Mouse (Mus musculus) adipocyte (in vitro differentiated cells): ENCODE data around the gene Drosha.
"Not testable (repeated sequence)": the region's sequence is repeated elsewhere in the genome, so short reads cannot be mapped to it uniquely, and the experiment has no call there.

Source experiments
- DNase-seq: peaks from one replicate; pipeline ENCODE4 v3.0.0-alpha.2; 2016; ENCODE audit warnings: low spot score

Gene Drosha

DNA sequence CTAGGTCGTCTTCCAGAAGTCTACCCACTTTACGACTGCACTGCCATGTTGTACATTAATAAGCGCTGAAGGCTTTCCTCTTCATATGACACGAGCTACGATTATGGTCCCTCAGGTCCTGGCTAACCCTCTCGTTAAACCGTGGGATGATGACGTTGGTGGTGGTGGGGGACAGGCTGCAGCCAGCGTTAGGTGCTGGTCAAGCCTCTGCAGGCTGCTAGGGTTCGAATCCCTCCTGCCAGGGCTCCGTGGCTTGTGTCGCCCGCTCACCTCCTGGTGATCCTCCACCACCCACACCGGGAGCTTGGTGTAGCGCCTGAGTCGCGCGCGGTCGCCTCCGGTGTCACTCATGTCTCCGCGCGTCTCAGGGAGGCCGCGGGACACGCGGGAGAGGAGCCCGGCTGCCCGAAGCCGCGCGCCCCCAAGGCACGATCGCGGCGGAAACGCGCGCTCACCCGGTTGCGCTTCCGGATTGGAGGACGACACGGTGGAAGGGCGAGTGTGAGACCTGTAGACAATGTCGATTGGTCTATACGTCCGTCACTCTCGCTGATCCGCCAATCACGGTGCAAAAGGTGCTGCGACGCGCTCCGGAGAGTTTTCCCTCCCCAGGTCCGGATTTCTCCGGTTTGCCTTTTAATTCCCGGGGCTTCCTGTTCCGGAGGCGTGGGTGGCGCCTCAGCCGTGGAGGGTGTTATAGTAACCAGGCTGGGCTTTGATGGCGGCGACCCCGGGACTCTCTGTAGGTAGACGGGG lies at the start of gene Drosha, which contains the start of gene 6030458C11Rik:
TSS of gene Drosha (plus strand) at position 619 of the 756 bp plus-strand sequence.
TSS of gene 6030458C11Rik (minus strand) at position 453 of the 756 bp plus-strand sequence.
- peak; percentile 100 for DNase-seq

DNA sequence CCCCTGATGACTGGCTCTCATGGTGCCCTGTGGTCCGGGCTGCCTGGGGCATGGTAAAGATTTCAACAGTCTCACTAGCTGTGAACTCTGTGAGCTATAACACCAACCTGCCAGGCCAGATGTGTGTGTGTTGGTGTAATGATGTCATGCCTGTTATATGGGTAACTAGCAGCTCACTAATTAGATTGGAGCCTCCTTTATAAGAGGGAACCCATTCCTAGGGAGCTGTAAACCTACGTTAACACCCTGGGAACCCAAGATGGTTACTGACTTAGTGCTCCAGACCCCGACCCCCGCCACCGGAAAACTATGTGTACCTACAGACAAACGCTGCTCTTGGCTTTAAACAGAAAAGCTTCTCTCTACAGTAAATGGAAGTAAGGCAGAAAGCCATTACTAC lies 43.3 kb upstream of the Drosha start:
- DNase-seq = no peak

- no peak for DNase-seq
These were observed 42.8 kb upstream of the Drosha start for GRCm38 (mm10) chr15:12781729-12782326.

DNA sequence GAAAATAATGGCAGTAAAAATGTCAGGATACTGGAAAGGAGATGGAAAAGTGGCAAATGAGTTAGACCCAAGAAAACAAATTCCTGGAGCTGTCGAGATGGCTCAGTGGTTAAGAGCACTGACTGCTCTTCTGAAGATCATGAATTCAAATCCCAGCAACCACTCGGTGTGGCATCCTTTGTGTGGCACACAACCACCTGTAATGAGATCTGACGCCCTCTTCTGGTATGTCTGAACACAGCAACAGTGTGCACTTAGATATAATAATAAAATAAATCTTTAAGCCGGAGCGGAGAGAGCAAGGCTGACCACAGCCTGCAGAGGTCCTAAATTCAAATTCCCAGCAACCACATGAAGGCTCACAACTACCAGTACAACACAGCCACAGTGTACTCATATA lies 36.1 kb upstream of the Drosha start:
- no peak for DNase-seq

DNA sequence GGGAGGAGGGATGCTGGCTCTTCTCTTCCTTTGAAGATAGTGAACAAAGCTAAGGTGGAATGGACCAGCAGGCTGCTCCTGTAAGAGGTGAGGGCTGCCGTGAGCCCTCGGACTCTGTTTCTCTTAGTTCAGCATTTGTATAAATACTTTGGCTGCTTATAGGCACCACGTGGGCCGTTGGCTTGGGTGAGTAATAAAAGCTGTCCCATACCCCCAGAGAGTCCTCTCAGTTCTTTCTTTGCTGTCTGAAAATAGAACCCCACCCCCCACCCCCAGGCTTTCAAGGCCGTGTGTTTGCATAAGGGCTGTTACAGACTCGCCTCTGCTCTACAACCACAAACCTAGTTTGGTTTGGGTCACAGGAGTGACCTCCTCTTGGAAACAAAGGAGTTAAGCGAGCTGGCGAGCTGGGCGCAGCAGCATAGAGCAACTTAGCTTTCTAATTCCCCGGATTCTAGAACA lies 35.2 kb upstream of the Drosha start:
- DNase-seq = no peak

DNA sequence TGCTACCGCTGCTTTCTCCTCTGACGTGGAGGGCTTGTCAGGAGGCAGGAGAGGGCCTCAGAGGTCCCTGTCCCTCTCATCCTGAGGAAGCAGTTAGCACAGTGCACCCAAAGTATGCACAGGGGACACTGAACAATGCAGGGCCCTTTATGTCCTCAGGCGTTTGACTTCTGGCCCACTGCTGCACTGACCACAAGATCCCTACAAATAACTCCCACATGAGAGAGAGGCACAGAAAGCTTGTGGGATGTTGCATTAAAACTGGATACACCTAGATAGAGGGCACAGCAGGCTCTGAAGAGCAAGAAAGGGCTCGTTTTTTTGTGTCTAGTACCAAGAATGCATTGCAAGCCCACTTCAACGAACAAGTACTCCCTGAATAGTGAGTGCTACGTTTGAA lies 30.3 kb upstream of the Drosha start:
- no peak for DNase-seq

DNA sequence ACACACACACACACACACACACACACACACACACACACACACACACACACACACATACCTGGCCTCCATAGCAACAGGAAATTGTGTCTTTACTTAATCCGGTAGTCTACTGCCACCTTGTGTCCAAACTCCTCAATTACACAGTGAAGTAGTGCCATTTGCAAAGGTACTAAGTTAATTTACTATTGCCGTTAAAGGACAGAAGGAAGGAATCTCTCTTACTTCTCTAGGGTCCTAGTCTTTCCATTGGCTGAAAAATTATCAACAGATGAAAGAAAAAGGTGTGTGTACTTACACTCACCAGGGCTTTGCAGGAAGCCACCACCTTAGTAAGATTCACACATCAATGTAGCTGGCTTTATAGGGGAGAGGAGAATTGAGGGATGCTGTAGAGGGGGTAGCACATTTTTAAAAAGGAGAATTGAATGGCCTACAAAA lies 29.1 kb upstream of the Drosha start:
- peak; percentile 83 for DNase-seq

DNA sequence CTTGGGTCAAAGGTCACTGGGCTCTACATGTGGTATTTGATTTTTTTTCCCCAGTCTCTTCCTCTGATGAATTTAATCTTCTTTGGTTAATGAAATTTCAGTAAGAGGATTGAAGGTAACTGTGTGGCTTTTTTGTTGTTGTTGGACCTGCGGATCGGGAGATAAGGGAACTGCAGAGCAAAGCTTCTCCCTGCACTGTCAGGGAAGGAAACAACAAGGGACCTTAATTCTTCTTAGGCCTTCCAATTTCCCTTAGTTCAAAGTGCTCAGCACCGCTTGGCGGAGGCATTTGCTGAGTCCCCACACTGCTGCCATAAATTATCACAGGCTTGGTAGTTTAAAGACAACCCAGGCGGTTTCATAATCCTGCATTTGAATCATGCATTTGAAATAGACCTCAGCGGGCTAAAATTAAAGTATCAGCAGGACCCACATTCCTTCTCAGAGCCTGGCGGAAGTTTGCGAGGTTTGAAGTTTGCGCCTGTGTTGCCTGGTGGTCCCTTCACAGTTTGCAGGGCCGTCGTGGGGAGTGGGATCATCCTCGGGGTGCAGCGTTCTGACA lies 28.6 kb upstream of the Drosha start:
- DNase-seq = no peak

GRCm38 (mm10) chr15:12798043-12798442 lies 26.6 kb upstream of the Drosha start:
- no peak for DNase-seq

DNA sequence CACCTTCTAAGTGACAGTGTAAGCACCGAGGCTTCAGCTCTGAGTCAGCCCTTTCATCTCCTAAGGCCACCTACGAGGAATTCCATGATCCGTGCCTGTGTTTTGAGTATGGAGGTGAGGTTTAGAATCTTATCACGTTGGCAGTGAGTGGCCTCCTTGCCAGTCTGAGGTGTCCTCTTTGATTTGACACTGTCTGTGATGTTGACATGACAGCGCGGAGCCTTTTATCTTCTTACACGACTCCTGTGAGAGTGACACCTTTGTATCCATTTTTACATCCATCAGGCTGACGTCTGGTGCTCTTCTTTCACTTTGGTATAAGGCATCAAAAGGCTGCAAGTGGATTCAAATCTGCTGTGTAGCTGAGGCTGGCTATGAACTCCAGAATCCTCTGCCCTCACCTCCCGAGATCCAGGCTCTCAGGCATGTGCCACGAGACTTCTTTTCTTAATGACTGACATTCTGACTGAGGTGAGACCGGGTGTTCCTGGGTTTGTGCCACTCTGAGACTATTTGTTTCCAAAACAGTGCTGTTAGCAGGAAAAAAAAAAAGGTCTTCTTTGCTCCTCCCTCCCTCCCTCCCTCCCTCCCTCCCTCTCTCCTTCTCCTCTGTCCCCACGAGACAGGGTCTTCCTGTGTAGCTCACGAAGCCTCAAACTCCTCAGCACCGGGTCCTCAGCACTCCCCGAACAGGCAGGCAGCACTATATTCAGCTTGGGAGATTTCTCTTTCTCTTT lies 24.0 kb upstream of the Drosha start:
- DNase-seq = no peak

DNA sequence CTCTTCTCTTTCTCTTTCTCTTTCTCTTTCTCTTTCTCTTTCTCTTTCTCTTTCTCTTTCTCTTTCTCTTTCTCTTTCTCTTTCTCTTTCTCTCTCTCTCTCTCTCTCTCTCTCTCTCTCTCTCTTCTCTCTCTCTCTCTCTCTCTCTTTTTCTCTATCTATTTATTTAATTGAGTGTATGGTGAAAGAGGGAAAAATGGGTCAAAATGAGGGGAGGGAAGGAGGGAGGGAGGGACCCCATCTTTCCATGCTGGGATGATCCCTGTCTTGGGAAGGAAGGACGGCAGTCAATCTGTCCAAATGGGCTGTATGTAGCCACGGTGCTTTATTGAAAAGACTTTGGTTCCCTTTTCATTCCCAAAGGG lies 23.5 kb upstream of the Drosha start:
- DNase-seq = not testable (repeated sequence)

GRCm38 (mm10) chr15:12805071-12805470 lies 19.5 kb upstream of the Drosha start:
- DNase-seq = no peak

DNA sequence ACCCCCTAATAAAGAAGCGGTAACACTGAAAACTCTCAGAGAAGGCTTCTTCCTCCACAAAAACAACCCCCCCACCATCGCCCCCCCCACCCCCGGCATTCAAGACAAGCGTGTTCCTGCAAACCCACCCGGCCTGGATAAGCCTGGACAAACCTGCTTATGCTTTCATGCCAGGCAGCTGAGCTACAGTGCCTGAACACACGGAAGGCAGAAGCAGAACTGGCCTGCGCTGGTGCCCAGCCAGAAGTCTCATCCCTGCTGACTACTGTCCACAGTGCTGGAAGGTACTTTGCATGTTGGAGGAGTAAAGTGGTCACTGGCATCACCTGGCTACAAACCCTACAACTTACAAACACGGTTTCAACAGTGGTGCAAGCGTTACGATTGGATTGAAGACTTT lies 17.5 kb upstream of the Drosha start:
- no peak for DNase-seq

DNA sequence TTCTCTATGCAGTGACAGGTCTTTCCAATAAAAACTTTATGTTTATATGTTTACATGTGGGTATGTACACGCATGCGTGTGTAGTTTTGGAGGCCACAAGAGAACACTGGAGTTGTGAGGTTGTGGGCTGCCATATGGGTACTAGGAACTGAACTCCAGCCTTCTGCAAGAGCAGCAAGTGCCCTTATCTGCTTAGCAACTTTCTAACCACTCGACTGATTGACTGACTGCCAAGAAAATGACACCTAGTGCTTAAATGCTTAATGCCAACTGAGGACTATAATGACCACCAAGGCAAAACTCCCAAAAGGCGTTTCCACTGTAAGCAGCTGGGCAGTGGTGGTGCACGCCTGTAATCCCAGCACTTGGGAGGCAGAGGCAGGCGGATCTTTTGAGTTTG lies 15.3 kb upstream of the Drosha start:
- no peak for DNase-seq

DNA sequence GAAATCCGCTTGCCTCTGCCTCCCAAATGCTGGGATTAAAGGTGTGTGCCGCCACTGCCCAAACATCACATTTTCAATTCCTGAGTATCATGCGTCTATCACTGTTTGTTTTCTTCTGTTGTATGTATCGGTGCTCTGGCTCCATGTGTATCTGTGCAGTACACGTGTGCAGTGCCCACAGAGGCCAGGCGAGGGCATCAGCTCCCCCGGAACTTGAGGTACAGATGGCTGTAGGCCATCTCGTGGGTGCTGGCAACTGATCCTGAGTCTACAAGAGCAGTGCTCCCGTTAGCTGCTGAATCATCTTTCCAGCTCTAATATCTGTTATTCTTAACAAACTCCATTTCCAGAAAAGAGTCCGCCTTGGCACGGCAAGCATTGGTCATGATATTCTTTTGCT lies 12.0 kb upstream of the Drosha start:
- no peak for DNase-seq

GRCm38 (mm10) chr15:12817592-12817991 lies 7.0 kb upstream of the Drosha start:
- no peak for DNase-seq

DNA sequence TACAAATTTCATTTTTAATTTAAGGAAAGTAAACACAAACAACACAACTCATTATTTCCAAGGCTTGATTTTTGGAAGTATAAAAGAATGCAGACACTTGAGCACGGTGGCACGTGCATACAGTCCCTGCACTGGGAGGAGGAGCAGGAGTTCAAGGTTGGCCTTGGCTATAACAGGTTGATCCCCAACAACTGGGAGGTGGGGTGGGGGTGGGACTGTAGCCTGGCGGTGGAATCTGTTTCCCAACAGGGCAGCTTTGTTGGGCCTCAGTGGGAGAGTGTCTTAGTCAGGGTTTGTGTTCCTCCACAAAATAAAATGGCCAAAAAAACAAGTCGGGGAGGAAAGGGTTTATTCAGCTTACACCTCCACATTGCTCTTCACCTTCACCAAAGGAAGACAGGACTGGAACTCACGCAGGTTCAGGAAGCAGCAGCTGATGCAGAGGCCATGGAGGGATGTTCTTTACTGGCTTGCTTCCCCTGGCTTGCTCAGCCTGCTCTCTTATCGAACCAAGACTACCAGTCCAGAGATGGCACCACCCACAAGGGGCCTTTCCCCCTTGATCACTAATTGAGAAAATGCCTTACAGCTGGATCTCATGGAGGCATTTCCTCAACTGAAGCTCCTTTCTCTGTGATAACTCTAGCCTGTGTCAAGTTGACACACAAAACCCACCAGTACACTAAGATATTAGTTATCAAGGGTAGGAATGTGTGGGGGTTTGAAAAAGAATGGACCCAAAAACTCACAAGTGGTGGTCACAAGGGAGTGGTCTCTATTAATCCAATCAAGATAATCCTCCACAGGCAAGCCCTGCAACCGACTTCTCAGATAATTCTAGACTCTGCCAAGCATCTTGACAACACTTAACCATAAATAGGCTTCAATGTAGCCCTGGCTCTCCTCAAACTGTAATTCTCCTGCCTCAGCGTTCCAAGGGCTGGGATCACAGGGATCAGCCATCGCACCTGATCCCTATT lies 1.9 kb upstream of the Drosha start:
- DNase-seq = no peak

- DNase-seq = no peak
These were observed 1.0 kb upstream of the Drosha start for GRCm38 (mm10) chr15:12823455-12824119.

GRCm38 (mm10) chr15:12824965-12825364 lies 350 bp downstream of the Drosha start:
- peak; percentile 42 for DNase-seq

GRCm38 (mm10) chr15:12825408-12825807 lies 793 bp downstream of the Drosha start:
- DNase-seq = no peak

DNA sequence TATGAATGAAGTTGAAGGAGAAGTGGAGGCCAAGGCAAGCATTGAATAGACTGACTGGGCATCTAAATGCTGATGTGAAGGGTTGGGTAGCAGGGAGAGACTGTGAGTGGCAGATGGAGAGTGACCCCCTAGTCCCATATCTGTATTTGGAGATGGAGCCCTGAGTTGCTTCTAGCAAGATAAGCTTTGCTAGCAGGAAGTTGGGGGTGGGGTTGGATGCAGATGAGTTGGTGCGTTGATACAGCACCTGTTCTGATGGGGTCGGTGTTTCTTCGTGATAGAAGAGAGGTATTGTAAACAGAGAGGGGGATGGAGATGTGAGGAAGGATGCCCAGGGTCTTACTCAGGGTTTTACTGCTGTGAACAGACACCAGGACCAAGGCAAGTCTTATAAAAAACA lies 5.3 kb downstream of the Drosha start:
- DNase-seq = no peak
